Mouse (Mus musculus) midbrain, embryonic 13.5 days (tissue): ENCODE results near the gene Immp2l. TPM values are rescaled to one million over a fixed set of nuclear protein-coding genes. Genes with fewer than 3 reads are reported as not detected.

ENCODE experiments used
- ATAC-seq: fragments of 200-750 bp; cut with Nextera tagmentation; 2 replicates; pipeline ENCODE4 v1.8.0; 2017; ENCODE audit warnings: mild to moderate bottlenecking, moderate TSS enrichment, moderate library complexity
- H3K27ac ChIP-seq: fragments of 300-500 bp; sonication (generic); 2 replicates; pipeline ENCODE4 v1.5.1; 2015; ENCODE audit warnings: inconsistent platforms, mild to moderate bottlenecking, moderate library complexity
- H3K27me3 ChIP-seq: fragments of 300-500 bp; sonication (generic); 2 replicates; pipeline ENCODE4 v1.6.1; 2015; ENCODE audit warnings: mild to moderate bottlenecking, inconsistent platforms
- H3K36me3 ChIP-seq: fragments of 300-500 bp; sonication (generic); 2 replicates; pipeline ENCODE4 v1.6.1; 2015; ENCODE audit warnings: mild to moderate bottlenecking, inconsistent platforms
- H3K4me1 ChIP-seq: fragments of 300-500 bp; sonication (generic); replicated peaks from 2 replicates; pipeline ENCODE4 v1.6.1; 2015; ENCODE audit warnings: inconsistent platforms
- H3K4me2 ChIP-seq: fragments of 300-500 bp; sonication (generic); replicated peaks from 2 replicates; pipeline ENCODE4 v1.6.1; 2015; ENCODE audit warnings: moderate library complexity, mild to moderate bottlenecking, inconsistent platforms
- H3K4me3 ChIP-seq: fragments of 300-500 bp; sonication (generic); replicated peaks from 2 replicates; pipeline ENCODE4 v1.5.1; 2015; ENCODE audit warnings: mild to moderate bottlenecking, inconsistent platforms
- H3K9ac ChIP-seq: fragments of 300-500 bp; sonication (generic); replicated peaks from 2 replicates; pipeline ENCODE4 v1.6.1; 2015; ENCODE audit warnings: mild to moderate bottlenecking, inconsistent platforms
- H3K9me3 ChIP-seq: fragments of 300-500 bp; sonication (generic); 2 replicates; pipeline ENCODE4 v1.6.1; 2016; ENCODE audit warnings: mild to moderate bottlenecking, inconsistent platforms
- WGBS: fragments of 180-500 bp; shearing (Covaris S2); methylation state at CpG from one replicate; pipeline ENCODE4 v1.1.7; 2015; 5-methylcytosine and 5-hydroxymethylcytosine counted together
- polyA plus RNA-seq: library from polyadenylated mRNA; unstranded; fragments of >200 nt; fragmentation: Nextera tagmentation; extraction: Ambion mirVana; gene quantifications from 2 replicates; pipeline ENCODE4 v1.2.1, GENCODE M21; 2015

Immp2l gene
- polyA plus RNA-seq, 1 experiment from 2014 or later: 5.5 TPM

DNA sequence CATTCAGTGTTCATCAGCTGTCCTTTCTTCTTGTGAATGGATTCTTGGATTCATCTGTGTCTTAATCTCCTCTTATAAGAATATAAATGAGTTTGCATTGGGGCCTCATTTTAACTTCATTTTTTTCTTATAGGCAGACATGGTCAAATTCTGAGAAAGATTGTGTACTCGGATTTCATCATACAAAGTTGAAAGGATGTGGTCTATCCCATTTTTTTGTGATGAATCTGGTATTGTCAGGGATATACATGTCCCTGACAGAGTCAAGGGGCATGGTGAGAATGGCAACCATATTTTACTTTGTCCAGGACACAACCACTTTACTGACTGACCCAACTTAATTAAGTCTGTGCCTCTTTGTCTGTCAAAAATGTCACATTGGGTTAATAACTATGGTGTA, 925.5 kb downstream of the Immp2l start:
- Histone ChIP-seq H3K4me2 (no peak overlapping the region), H3K36me3 (no peaks in the 10 kb centered on the region), H3K4me3 (no peak overlapping the region), H3K9ac (no peak overlapping the region), H3K27ac (no peak overlapping the region), H3K9me3 (no peaks in the 10 kb centered on the region), H3K27me3 (no peaks in the 10 kb centered on the region), H3K4me1 (no peaks in the 10 kb centered on the region)
- WGBS: 82% methylated on average over 1 of the region's 1 CpGs
- ATAC-seq: no peak

DNA sequence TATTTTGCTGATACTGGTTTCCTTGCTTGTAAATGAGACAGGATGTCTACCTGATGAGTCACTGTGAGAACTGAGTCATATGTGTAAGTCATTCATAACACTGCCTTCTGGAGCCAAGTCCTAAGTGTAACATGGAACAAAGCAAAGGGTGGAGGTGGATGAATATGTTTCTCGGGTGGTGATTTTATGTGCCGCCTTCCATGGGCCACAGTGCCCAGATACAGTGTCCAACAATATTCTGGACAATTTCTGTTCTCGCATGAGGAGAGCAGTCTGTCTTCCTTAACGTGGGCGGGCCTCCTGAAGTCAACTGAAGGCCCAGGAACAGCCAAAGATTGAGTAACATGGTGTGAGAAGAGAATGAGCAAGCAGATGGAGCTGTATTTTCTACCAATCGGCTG, 926.0 kb downstream of the Immp2l start:
- Histone ChIP-seq H3K4me3 (no peak overlapping the region), H3K27me3 (no peaks in the 10 kb centered on the region), H3K27ac (no peak overlapping the region), H3K4me1 (no peaks in the 10 kb centered on the region), H3K9ac (no peak overlapping the region), H3K36me3 (no peaks in the 10 kb centered on the region), H3K9me3 (no peaks in the 10 kb centered on the region), H3K4me2 (no peak overlapping the region)
- no peak for ATAC-seq
- 94% methylated on average over 6 of the region's 6 CpGs for WGBS

DNA sequence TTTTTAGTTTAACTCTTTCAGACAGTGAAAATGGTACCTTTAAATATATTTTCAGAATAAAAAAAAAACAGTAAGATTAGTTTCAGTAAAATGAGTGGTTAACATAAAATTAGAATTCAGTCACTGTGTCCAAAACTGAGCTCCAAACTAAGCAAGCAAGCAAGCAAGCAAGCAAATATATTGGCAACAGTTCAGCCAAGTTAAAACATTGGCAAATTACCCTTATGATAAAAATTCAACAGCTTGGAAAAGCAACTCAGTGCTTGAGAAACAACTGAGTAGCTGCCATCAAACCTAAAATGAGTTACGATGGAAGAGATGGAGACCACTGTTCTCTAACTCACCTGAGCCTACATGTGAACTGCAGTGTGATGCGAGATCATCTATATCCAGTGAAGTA, 926.8 kb downstream of the Immp2l start:
- no peak overlapping the region for H3K27ac ChIP-seq

DNA sequence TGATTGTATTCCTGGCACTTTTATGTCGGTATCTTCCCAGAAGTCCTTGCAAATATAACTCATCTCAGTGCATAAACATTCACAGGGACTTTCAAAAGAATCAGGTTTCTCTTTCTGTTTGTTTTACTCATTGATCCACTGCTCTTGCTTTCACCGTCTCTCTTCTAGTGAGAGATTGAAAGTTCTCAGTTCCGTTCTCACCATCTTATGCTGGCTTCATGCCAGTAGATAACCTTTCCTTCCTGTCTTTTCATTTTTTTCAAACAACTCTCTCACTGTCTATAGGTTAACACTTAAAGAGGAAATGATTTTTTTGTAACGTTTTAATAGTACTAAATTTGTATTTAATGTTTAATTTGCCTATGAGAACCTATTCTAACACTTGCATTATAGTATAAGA, 937.1 kb downstream of the Immp2l start:
- 67% methylated on average over 4 of the region's 4 CpGs for WGBS
- Histone ChIP-seq H3K9ac (no peak overlapping the region), H3K4me1 (no peaks in the 10 kb centered on the region), H3K36me3 (no peaks in the 10 kb centered on the region), H3K27ac (no peak overlapping the region), H3K9me3 (no peaks in the 10 kb centered on the region), H3K4me2 (no peak overlapping the region), H3K27me3 (no peaks in the 10 kb centered on the region), H3K4me3 (no peak overlapping the region)
- no peak for ATAC-seq

More for the DNA sequence above, 926.8 kb downstream of the Immp2l start:
- WGBS: 95% methylated on average over 2 of the region's 2 CpGs
- H3K36me3 ChIP-seq: no peaks in the 10 kb centered on the region
- no peaks in the 10 kb centered on the region for H3K4me1 ChIP-seq
- no peaks in the 10 kb centered on the region for H3K9me3 ChIP-seq
- H3K4me2 ChIP-seq: no peak overlapping the region
- no peak overlapping the region for H3K4me3 ChIP-seq
- H3K9ac ChIP-seq: no peak overlapping the region
- no peaks in the 10 kb centered on the region for H3K27me3 ChIP-seq
- ATAC-seq: no peak

DNA sequence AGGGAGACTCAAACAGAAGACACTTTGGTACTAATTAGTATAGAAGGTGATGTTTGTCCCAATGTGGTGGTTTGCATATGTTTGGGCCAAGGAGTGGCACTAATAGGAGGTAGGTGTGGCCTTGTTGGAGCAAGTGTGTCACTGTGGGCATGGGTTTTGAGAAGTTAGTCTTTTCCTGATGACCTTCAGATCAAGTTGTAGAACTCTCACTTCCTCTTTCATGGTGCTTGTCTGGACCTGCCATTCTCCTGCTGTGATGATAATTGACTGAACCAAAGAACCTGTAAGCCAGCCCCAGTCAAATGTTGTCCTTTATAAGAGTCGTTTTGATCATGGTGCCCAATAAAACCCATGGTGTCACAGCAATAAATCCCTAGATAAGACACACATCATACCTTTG, 967.5 kb downstream of the Immp2l start:
- H3K36me3 ChIP-seq: no peaks in the 10 kb centered on the region
- no peaks in the 10 kb centered on the region for H3K27me3 ChIP-seq
- H3K9ac ChIP-seq: no peak overlapping the region
- H3K9me3 ChIP-seq: no peaks in the 10 kb centered on the region; the same call in 1 of the 2 replicates
- H3K4me1 ChIP-seq: no peaks in the 10 kb centered on the region
- H3K4me2 ChIP-seq: no peak overlapping the region
- ATAC-seq: no peak
- WGBS: 95% methylated on average over 1 of the region's 1 CpGs
- H3K27ac ChIP-seq: no peak overlapping the region
- no peak overlapping the region for H3K4me3 ChIP-seq
